In the genomic region with DNA sequence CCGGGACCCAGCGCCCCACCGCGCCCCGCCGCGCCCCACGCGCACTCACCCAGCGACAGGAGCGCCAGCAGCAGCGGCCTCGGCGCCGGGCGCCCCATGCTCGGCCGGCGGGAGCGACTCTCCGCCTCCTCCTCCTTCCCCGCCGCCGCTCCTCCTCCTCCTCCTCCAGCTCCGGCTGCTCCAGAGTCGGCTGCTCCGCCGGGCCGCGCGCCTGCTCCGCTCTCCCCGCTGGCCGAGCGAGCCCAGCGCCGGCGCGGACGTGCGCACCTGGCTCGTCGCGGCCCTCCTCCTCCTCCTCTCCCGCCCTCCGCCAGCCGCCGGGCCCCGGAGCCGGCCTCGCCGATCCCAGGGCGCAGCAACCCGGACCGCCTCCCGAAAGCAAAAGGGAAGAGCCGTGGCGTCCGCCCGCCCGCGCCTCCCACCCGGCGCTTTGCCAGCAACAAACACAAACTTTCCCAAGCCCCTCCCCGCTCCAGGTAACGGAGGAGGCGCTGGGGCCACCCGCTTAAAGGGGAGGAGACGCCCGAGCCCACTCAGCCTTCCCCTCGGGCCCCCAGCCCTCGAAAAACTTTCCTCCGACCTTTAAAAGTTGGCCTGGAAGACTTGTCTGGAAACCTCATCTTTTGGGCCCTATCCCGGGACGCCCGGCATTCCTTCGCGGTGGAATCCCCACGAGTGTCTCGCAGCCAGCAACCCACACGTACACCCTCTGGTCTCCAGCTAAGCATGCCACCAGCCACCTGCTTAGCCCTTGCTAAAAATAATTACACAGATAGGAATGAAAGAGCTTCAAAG, we compare ENCODE assay signal across 8 mouse cellular contexts. TPM values are rescaled to one million over a fixed set of nuclear protein-coding genes. Genes with fewer than 3 reads are reported as not detected.
DNase-seq lines count a peak whose midpoint lies in the region; ATAC-seq and TF ChIP-seq lines count a peak whose summit lies in the region.

A gene (minus strand): TSS at position 236 of the 795 bp plus-strand sequence.

- TF ChIP-seq EP300 in liver, postnatal 0 days (IDR thresholded peaks at IDR 0.05; ENCODE audit: low read depth): no peak

- peak within 1 kb of the TSS; percentile 93 for H3K27ac ChIP-seq in embryonic facial prominence, embryonic 15.5 days (replicated peaks)
- peak within 1 kb of the TSS; percentile 97 for H3K27ac ChIP-seq in heart, embryonic 15.5 days
- H3K27ac ChIP-seq in kidney, postnatal 0 days: peak within 1 kb of the TSS; percentile 67
- peak within 1 kb of the TSS; percentile 55 for H3K27ac ChIP-seq in liver, postnatal 0 days (ENCODE audit: low read depth)
- H3K27ac ChIP-seq in neural tube, embryonic 15.5 days (replicated peaks): peak within 1 kb of the TSS; percentile 77

- ATAC-seq in embryonic facial prominence, embryonic 15.5 days (ENCODE audit: insufficient number of reproducible peaks, low FRiP score, low TSS enrichment, low read depth): peak; percentile 68
- ATAC-seq in heart, embryonic 15.5 days (replicated peaks; ENCODE audit: insufficient number of reproducible peaks, insufficient read depth, low FRiP score, low read depth): peak; percentile 72
- ATAC-seq in kidney, postnatal 0 days (replicated peaks; ENCODE audit: low FRiP score, low read depth): peak; percentile 79
- peak; percentile 75 for ATAC-seq in liver, postnatal 0 days
- ATAC-seq in neural tube, embryonic 15.5 days (ENCODE audit: low FRiP score): peak; percentile 77

- no peaks in the 10 kb centered on the region for H3K27me3 ChIP-seq in embryonic facial prominence, embryonic 15.5 days
- no peaks in the 10 kb centered on the region for H3K27me3 ChIP-seq in heart, embryonic 15.5 days
- H3K27me3 ChIP-seq in kidney, postnatal 0 days (ENCODE audit: insufficient read depth, low read length): no peaks in the 10 kb centered on the region
- H3K27me3 ChIP-seq in liver, postnatal 0 days (ENCODE audit: insufficient read depth, low read length): peaks cover 31% of the 10 kb centered on the region
- no peaks in the 10 kb centered on the region for H3K27me3 ChIP-seq in neural tube, embryonic 15.5 days (replicated peaks)

- peaks cover 57% of the 10 kb centered on the region for H3K4me1 ChIP-seq in embryonic facial prominence, embryonic 15.5 days
- H3K4me1 ChIP-seq in heart, embryonic 15.5 days (replicated peaks): peaks cover 50% of the 10 kb centered on the region
- 0 out of 2 replicates have a peak, but pooled peaks cover 5% of the 10 kb centered on the region for H3K4me1 ChIP-seq in kidney, postnatal 0 days (replicated peaks; ENCODE audit: insufficient read depth, low read length)
- no peaks in the 10 kb centered on the region; the same call in 1 of the 2 replicates for H3K4me1 ChIP-seq in liver, postnatal 0 days (ENCODE audit: insufficient read depth)
- peaks cover 44% of the 10 kb centered on the region for H3K4me1 ChIP-seq in neural tube, embryonic 15.5 days

- DNase-seq in CD4-positive, CD25-positive, alpha-beta regulatory T cell, adult 2 months (ENCODE audit: low read depth, low spot score): peak; percentile 57
- DNase-seq in adrenal gland, adult 18-20 months (ENCODE audit: low spot score in 2 of 2): peak; percentile 69 to 72
- DNase-seq in kidney, postnatal 0 days (ENCODE audit: low spot score): peak; percentile 68
- peak; percentile 75 for DNase-seq in liver, postnatal 0 days
- DNase-seq in urinary bladder, adult 18-20 months (ENCODE audit: low spot score in 2 of 2): peak; percentile 71 to 74

- no peak for TF ChIP-seq CTCF in kidney, postnatal 0 days (IDR thresholded peaks at IDR 0.05; ENCODE audit: low read depth)
- no peak for TF ChIP-seq CTCF in liver, postnatal 0 days (IDR thresholded peaks at IDR 0.05; ENCODE audit: low read depth)

- peak within 1 kb of the TSS; percentile 84 for H3K4me3 ChIP-seq in embryonic facial prominence, embryonic 15.5 days (replicated peaks)
- peak within 1 kb of the TSS; percentile 66 for H3K4me3 ChIP-seq in heart, embryonic 15.5 days
- H3K4me3 ChIP-seq in kidney, postnatal 0 days (replicated peaks; ENCODE audit: low read depth, low read length): peak within 1 kb of the TSS; percentile 61
- H3K4me3 ChIP-seq in liver, postnatal 0 days (ENCODE audit: low read depth, low read length): peak within 1 kb of the TSS; percentile 58
- peak within 1 kb of the TSS; percentile 82 for H3K4me3 ChIP-seq in neural tube, embryonic 15.5 days (replicated peaks)

- WGBS in embryonic facial prominence, embryonic 15.5 days: under 1% methylated on average over 60 of the region's 81 CpGs
- WGBS in heart, embryonic 15.5 days: 1% methylated on average over 49 of the region's 81 CpGs
- under 1% methylated on average over 53 of the region's 81 CpGs for WGBS in kidney, postnatal 0 days
- 2% methylated on average over 41 of the region's 81 CpGs for WGBS in liver, postnatal 0 days (ENCODE audit: insufficient replicate concordance)
- WGBS in neural tube, embryonic 15.5 days: under 1% methylated on average over 49 of the region's 81 CpGs

- no peaks in the 10 kb centered on the region for H3K9me3 ChIP-seq in embryonic facial prominence, embryonic 15.5 days (replicated peaks)
- H3K9me3 ChIP-seq in heart, embryonic 15.5 days (replicated peaks): no peaks in the 10 kb centered on the region
- H3K9me3 ChIP-seq in kidney, postnatal 0 days (replicated peaks; ENCODE audit: low read length): no peaks in the 10 kb centered on the region
- no peaks in the 10 kb centered on the region for H3K9me3 ChIP-seq in liver, postnatal 0 days (ENCODE audit: low read length)
- H3K9me3 ChIP-seq in neural tube, embryonic 15.5 days (replicated peaks): no peaks in the 10 kb centered on the region

- peak within 1 kb of the TSS; percentile 88 for H3K9ac ChIP-seq in embryonic facial prominence, embryonic 15.5 days
- H3K9ac ChIP-seq in heart, embryonic 15.5 days: peak within 1 kb of the TSS; percentile 84
- peak within 1 kb of the TSS; percentile 77 for H3K9ac ChIP-seq in kidney, postnatal 0 days (ENCODE audit: low read depth, low read length)
- peak within 1 kb of the TSS; percentile 52 for H3K9ac ChIP-seq in liver, postnatal 0 days (replicated peaks)
- peak within 1 kb of the TSS; percentile 85 for H3K9ac ChIP-seq in neural tube, embryonic 15.5 days (replicated peaks)

- no peaks in the 10 kb centered on the region for H3K36me3 ChIP-seq in embryonic facial prominence, embryonic 15.5 days
- H3K36me3 ChIP-seq in heart, embryonic 15.5 days: no peaks in the 10 kb centered on the region
- H3K36me3 ChIP-seq in kidney, postnatal 0 days (ENCODE audit: insufficient read depth, low read length): no peaks in the 10 kb centered on the region
- no peaks in the 10 kb centered on the region for H3K36me3 ChIP-seq in liver, postnatal 0 days (replicated peaks; ENCODE audit: insufficient read depth, low read length)
- no peaks in the 10 kb centered on the region for H3K36me3 ChIP-seq in neural tube, embryonic 15.5 days

- peak within 1 kb of the TSS; percentile 79 for H3K4me2 ChIP-seq in embryonic facial prominence, embryonic 15.5 days (replicated peaks)
- H3K4me2 ChIP-seq in heart, embryonic 15.5 days: peak within 1 kb of the TSS; percentile 91
- peak within 1 kb of the TSS; percentile 90 for H3K4me2 ChIP-seq in kidney, postnatal 0 days (ENCODE audit: low read length)
- H3K4me2 ChIP-seq in liver, postnatal 0 days (ENCODE audit: low read depth, low read length): peak within 1 kb of the TSS; percentile 84
- H3K4me2 ChIP-seq in neural tube, embryonic 15.5 days: peak within 1 kb of the TSS; percentile 92

RNA-seq across cellular contexts. Expression of the gene that starts here (rescaled TPM):
- 10 to 100 TPM; 24.3 to 28.0 TPM for total RNA-seq in adrenal gland, adult 18-20 months (2021)
- 7.4 and 9.8 TPM in 2 replicates for polyA plus RNA-seq in embryonic facial prominence, embryonic 15.5 days (2015; fragmentation: Nextera tagmentation; extraction: Ambion mirVana)
- 5.7 and 6.0 TPM in 2 replicates for polyA plus RNA-seq in heart, embryonic 15.5 days (2015; fragmentation: Nextera tagmentation; extraction: Ambion mirVana)
- polyA plus RNA-seq in kidney, postnatal 0 days (2015; fragmentation: Nextera tagmentation; extraction: Ambion mirVana): 2.1 and 2.5 TPM in 2 replicates
- 0.26 and 0.35 TPM in 2 replicates for polyA plus RNA-seq in liver, postnatal 0 days (2015; fragmentation: Nextera tagmentation; extraction: Ambion mirVana)
- 3.0 TPM in 2 replicates for polyA plus RNA-seq in neural tube, embryonic 15.5 days (2015; fragmentation: Nextera tagmentation; extraction: Ambion mirVana)

Comparison
In these comparisons a context has a peak if more than half of its experiments do, and no peak if none do; other contexts are left out.
1. Peak in every context shown above with its lines: DNase-seq, ATAC-seq, H3K4me3 ChIP-seq and H3K27ac ChIP-seq.
2. Peak in DNase-seq, ATAC-seq, H3K4me3 ChIP-seq, H3K27ac ChIP-seq, H3K9ac ChIP-seq and H3K4me2 ChIP-seq in liver, postnatal 0 days; RNA of the gene not detected or under 1 TPM.